Mouse (Mus musculus) liver, embryonic 14.5 days (tissue): ENCODE results near the gene Colca2.

ENCODE experiments used
- CTCF ChIP-seq: IDR thresholded peaks from 2 replicates; pipeline ENCODE4 v1.5.1; 2016; ENCODE audit warnings: antibody characterized with exemption, low read depth, control low read depth
- EP300 ChIP-seq: IDR thresholded peaks from 2 replicates; pipeline ENCODE4 v1.6.1; 2016; ENCODE audit warnings: antibody characterized with exemption, low read depth

- TF ChIP-seq EP300 (no peak), CTCF (no peak)
Measured at GRCm38 (mm10) chr9:51312554-51313317, 34.4 kb upstream of the Colca2 start.
